Mouse (Mus musculus): ENCODE data around the gene Lama4.

Gene Lama4

GRCm38 (mm10) chr10:38994719-38995450 is 29.6 kb downstream of the Lama4 start:
- in situ Hi-C loops (cut with MboI): no loop called here

DNA sequence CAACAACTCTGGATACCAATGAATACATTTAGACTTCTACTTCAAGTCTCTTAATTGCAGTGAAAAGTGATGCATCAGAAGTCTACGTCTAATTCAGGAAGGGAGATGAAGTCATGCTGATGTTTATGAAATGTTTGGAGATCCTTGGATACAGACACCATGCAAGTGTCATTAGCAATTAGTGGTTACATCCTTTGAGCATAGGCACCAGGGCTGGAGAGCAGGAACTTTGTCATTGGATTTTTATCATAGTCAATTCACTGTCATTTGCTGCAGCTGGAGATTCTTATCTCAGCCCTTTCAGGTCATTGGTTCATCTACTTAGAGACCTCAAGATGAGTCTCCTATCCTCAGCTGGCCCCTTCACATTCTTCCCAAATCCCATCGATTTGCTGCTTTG is 30.6 kb downstream of the Lama4 start:
- in situ Hi-C loops (cut with MboI): no loop called here

- in situ Hi-C loops (cut with MboI): no loop called here
Measured at GRCm38 (mm10) chr10:39000951-39001350, 35.6 kb downstream of the Lama4 start.

DNA sequence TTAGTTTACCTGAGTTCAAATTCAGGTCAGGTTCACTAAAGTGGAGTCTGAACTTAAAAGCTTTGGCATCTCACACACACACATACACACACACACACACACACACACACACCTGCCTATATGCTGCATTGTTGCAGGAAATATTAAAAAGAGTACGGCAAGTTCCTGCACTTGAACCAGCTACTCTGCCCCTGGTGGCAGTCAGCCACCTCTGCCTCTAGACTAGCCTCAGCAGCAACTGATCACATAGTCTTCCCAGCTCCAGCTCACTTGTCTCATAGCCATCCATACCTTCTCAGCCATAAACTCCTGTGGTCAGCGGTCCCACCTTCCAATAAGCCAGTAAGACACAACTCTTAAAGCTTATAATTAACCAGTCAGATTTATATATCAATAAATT is 37.2 kb downstream of the Lama4 start:
- in situ Hi-C loops (cut with MboI): no loop called here

GRCm38 (mm10) chr10:39003520-39003919 is 38.2 kb downstream of the Lama4 start:
- in situ Hi-C loops (cut with MboI): no loop called here

GRCm38 (mm10) chr10:39005494-39005893 is 40.2 kb downstream of the Lama4 start:
- in situ Hi-C loops (cut with MboI): no loop called here

- in situ Hi-C loops (cut with MboI): no loop called here
Measured at GRCm38 (mm10) chr10:39006433-39007105, 41.3 kb downstream of the Lama4 start.

GRCm38 (mm10) chr10:39014836-39015235 is 49.5 kb downstream of the Lama4 start:
- in situ Hi-C loops (cut with MboI): no loop called here

GRCm38 (mm10) chr10:39017986-39018385 is 52.7 kb downstream of the Lama4 start:
- in situ Hi-C loops (cut with MboI): no loop called here

DNA sequence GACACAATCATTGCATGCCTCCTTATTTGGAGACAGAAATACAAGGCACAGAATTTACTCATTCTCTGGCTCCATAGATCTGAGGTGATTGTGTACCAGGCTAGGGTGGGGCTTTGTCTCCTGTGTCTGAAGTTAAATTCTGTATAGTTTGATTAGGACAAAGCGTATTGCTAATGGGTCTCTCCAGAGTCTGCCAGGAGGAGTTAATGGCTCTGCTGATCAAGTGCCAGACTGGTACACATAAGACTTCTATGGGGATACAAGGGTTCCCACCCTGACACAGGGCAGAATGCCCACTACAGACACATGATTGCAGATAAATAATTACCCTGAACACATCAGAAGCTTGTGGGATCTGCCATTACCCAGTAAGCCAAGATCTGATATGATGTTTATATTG is 53.3 kb downstream of the Lama4 start:
- in situ Hi-C loops (cut with MboI): no loop called here

DNA sequence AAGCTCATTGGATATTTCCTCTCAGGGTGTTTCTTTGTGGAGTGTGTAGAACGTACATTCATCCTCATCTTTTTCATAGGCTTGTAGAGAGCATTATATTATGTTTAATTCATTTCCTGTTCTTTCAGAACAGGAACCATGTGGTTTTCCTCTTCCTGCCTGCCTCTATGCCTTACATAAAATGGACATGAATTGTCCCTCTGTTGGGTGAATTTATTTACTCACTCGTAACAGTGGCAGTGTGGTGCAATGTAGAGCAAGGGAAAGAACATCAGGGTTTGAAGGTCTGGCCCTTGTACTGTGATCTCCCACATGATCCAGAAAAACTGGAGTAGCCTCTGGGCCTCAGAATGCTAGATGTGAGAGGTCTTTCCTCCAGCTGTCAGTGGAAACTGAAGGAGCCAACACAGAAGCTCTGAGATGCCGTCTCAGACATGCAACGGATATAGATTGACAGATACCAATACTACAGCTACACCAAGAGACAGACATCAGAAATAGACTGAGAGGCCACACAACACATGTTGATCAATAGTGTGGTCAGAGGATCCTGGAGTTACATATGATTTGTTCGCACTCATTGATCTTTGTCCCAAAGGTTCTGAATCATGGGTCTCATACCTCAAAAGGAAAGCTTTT is 58.4 kb downstream of the Lama4 start:
- in situ Hi-C loops (cut with MboI): no loop called here

DNA sequence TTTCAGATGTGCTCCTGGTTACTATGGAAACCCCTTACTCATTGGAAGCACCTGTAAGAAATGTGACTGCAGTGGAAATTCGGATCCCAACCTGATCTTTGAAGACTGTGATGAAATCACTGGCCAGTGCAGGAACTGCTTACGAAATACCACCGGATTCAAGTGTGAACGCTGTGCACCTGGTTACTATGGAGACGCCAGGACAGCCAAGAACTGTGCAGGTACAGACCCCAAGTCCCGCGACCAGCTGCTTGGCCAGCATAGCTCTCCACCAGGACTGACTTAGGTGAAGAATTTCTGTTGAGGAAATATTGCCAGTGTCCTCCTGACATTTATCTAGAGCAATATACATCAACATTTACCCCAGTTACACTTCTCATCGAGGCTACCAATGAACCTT is 61.2 kb downstream of the Lama4 start:
- in situ Hi-C loops (cut with MboI): no loop called here

DNA sequence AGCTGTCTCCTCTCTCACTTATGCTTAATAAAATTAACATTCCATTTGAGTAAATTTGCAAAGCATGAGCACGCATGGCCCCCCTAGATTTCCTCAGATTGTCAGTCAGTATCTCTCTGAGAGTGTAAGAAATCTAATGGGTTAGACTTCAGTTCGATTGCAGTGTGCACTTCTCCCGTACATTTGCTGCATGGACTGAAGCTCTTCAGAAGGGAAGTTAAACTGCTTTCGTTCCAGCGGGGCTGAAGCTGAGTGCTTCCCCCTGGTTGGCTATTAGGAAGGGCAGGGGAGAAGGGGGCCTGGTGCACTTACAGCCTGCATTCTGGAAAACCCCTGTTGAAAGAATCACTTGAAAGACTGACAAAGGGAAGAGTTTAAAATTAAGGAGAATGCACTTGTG is 61.7 kb downstream of the Lama4 start:
- in situ Hi-C loops (cut with MboI): no loop called here

DNA sequence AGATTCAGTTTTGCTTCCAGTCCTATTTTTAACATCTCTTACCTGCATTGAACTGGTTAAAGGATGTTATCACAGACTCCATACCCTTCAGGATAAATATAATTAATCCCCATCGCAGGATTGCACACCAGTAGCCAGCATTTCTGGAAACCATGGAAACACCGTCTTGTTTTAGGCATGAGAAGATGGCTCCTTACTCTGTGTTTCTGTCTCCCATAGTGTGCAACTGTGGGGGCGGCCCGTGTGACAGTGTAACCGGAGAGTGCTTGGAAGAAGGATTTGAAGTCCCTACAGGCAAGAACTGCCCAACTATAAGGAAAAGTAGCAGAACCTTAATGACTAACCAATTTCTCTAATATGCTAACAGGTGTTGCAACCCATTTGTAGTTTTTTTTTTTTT is 63.1 kb downstream of the Lama4 start:
- in situ Hi-C loops (cut with MboI): no loop called here

DNA sequence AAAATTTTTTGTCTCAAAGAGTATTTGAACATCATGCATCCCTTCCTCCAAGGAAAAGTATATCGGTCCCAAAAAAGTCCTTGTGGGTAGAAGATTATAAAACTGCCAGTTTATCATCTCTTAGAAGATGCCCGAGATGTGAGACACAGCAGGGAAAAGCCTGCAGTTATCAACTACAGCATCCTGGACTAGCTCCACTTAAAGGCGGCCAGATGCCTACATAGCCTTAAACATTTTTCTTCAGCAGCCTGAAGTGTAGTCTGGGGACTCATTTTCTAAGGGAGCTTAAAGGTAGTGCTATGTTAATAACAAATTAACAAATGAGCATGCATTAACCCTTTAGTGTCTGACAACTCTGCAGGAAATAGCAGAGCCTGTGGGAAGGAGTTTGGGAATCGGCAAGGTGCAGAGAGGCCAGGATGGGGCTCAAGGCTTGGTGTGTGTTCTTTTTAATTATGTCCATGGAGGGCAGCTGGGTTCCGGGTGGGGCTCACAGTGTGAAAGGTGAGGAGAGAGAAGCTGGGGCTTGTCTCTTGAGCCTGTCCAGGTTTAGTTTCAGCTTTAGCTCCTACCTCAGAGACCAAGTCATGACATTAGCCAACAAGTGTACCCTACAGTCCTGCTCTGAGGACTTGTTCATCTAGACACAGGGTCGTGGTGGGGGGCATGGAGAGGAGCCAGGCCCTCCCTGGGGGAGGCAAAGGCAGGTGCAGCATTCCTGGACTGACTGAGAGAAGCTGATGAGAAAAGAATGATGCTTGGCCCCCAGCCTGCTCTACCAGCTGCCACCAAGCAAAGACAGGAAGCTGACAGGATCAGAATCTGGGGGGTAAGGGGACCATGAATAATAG is 64.2 kb downstream of the Lama4 start:
- in situ Hi-C loops (cut with MboI): no loop called here

GRCm38 (mm10) chr10:39030148-39030685 is 64.9 kb downstream of the Lama4 start:
- in situ Hi-C loops (cut with MboI): no loop called here

DNA sequence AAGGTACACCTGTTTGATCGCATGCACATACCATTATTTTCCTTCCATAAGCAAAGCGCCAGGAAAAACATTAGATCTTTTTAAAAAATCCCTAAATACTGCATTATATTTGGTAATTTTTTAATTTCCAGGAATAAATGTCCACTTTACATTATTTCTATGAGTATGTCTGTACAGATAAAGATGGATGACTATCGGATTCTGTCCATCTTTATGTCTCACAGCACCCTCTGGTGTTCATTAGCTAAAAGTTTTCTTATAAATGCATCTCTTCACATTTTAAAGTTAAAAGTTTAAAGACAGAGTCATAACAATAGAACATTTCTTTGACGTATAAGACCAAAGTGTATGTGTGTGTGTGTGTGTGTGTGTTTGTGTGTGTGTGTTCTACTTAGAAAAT is 74.2 kb downstream of the Lama4 start:
- in situ Hi-C loops (cut with MboI): no loop called here

DNA sequence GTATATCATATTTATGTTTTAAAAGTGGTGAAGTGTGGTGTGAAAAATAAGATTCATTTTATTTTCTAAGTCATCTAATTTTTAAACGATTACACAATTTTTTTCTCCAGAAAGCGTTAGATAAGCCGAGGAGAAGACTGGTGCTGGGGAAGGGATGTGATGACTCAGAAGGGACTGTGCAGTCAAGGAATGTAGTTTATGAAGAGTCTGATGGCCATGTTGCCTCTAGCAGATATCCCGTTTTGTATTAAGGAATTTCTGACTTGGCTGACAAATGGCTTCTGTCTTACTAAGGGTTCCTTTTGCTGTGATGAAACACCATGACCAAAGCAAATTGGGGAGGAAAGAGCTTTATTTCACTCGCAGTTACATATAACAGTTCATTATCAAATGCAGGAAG is 74.7 kb downstream of the Lama4 start:
- in situ Hi-C loops (cut with MboI): no loop called here

DNA sequence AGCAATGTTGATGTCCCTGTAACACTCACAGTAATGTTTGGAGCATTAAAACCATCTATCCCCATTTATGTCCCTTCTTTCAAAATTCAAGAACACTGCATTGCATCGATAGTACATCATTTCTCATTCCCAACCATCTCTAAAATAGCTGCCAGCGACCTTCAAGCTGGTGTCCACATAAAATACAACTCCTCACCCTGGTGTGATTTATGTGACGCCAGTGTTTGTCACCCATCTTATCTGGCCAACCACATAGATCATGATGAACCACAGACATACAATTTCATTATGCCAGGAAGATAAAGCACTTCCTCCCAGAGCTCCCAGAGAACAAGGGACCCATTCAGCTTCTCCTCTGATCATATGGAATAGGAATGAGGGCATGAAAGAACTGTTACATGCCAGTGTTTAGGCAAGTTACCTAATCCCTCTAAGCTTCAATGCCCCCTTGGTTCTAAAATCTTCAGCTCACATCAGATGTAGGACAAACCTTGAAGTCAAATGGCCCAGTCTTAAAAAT is 79.2 kb downstream of the Lama4 start:
- in situ Hi-C loops (cut with MboI): no loop called here

GRCm38 (mm10) chr10:39045111-39045510 is 79.8 kb downstream of the Lama4 start:
- in situ Hi-C loops (cut with MboI): no loop called here

DNA sequence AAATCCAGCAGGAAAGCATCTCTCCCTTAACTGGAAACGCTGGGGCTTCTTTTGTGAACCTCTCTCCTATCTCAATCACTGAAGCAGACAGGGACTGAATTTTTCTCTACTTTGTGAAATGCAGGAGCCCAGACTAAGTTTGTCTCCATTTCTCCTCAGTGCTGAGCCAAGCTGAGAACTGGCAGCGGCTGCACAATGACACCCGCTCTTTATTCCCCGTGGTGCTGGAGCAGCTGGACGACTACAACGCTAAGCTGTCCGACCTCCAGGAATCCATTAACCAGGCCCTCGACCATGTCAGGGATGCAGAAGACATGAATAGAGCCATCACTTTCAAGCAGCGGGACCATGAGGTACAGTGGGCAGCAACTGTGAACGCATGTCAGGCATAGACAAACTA is 82.5 kb downstream of the Lama4 start:
- in situ Hi-C loops (cut with MboI): no loop called here

All from mature B cell (primary cell).